Mouse (Mus musculus) hindbrain, embryonic 13.5 days (tissue): Measurements from ENCODE around the gene Apol6. TPM values are rescaled to one million over a fixed set of nuclear protein-coding genes. Genes with fewer than 3 reads are reported as not detected.

Source experiments
- ATAC-seq: fragments of 200-750 bp; cut with Nextera tagmentation; 2 replicates; pipeline ENCODE4 v1.8.0; 2017; ENCODE audit warnings: moderate TSS enrichment; ENCODE audit not compliant: low FRiP score
- H3K27ac ChIP-seq: fragments of 300-500 bp; sonication (generic); 2 replicates; pipeline ENCODE4 v1.5.1; 2015; ENCODE audit warnings: inconsistent platforms, mild to moderate bottlenecking, moderate library complexity
- H3K27me3 ChIP-seq: fragments of 300-500 bp; sonication (generic); 2 replicates; pipeline ENCODE4 v1.6.1; 2015; ENCODE audit warnings: mild to moderate bottlenecking, inconsistent platforms
- H3K36me3 ChIP-seq: fragments of 300-500 bp; sonication (generic); 2 replicates; pipeline ENCODE4 v1.6.1; 2015; ENCODE audit warnings: mild to moderate bottlenecking, inconsistent platforms
- H3K4me1 ChIP-seq: fragments of 300-500 bp; sonication (generic); replicated peaks from 2 replicates; pipeline ENCODE4 v1.6.1; 2015; ENCODE audit warnings: inconsistent platforms
- H3K4me2 ChIP-seq: fragments of 300-500 bp; sonication (generic); 2 replicates; pipeline ENCODE4 v1.6.1; 2015; ENCODE audit warnings: inconsistent platforms, mild to moderate bottlenecking, moderate library complexity
- H3K4me3 ChIP-seq: fragments of 300-500 bp; sonication (generic); 2 replicates; pipeline ENCODE4 v1.5.1; 2015; ENCODE audit warnings: mild to moderate bottlenecking, inconsistent platforms
- H3K9ac ChIP-seq: fragments of 300-500 bp; sonication (generic); 2 replicates; pipeline ENCODE4 v1.6.1; 2015; ENCODE audit warnings: mild to moderate bottlenecking, inconsistent platforms
- H3K9me3 ChIP-seq: fragments of 300-500 bp; sonication (generic); 2 replicates; pipeline ENCODE4 v1.6.1; 2016; ENCODE audit warnings: inconsistent platforms
- WGBS: fragments of 180-500 bp; shearing (Covaris S2); methylation state at CpG from one replicate; pipeline ENCODE4 v1.1.7; 2015; 5-methylcytosine and 5-hydroxymethylcytosine counted together
- polyA plus RNA-seq: library from polyadenylated mRNA; unstranded; fragments of >200 nt; fragmentation: Nextera tagmentation; extraction: Ambion mirVana; gene quantifications from 2 replicates; pipeline ENCODE4 v1.2.1, GENCODE M21; 2015

Gene Apol6
- polyA plus RNA-seq, 1 experiment from 2014 or later = not detected

DNA sequence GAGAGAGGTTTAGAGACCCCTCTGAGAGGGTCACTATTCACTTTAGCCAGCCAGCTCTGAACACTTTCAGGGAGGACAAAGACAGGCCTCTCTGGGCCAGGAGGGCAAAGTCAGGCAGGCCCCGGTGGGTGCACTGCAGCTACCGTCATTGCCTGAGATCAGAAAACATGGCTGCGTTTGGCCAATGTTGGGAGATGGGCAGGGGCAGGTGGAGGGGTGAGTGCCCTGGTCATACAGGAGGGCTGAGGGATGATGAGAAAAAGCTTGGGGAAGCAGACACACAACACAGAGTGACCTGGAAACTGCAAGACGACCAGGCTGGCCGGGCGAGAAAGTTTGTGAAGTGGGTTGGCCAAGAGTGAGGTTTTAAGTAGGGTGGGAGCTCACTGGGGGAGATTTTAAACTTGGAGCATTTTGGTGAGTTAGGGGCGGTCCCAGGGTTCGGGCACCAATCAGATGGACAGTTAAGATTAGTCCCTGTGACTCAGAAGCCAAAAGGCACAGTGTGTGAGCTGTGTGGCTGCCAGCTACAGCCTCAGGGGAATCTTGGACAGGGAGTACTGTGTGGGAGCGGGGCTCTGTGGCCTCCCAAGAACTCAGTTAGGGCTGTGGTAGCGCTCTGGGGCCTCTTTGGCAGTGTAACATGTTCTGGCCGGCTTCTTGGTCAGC lies 8.1 kb upstream of the Apol6 start:
- no peak for ATAC-seq

GRCm38 (mm10) chr15:77036989-77037277 lies 7.6 kb upstream of the Apol6 start:
- H3K9me3 ChIP-seq = no peaks in the 10 kb centered on the region
- peaks cover 29% of the 10 kb centered on the region for H3K4me1 ChIP-seq
- no peak for ATAC-seq
- whole genome bisulfite sequencing = 49% methylated on average over 2 of the region's 2 CpGs
- H3K4me2 ChIP-seq = no peak overlapping the region
- no peaks in the 10 kb centered on the region for H3K27me3 ChIP-seq
- peak overlapping the region; percentile 81 for H3K27ac ChIP-seq
- H3K4me3 ChIP-seq = no peak overlapping the region
- no peaks in the 10 kb centered on the region for H3K36me3 ChIP-seq
- H3K9ac ChIP-seq = peak overlapping the region; percentile 30; the same call in 1 of the 2 replicates

More for the DNA sequence above, 8.1 kb upstream of the Apol6 start:
- H3K36me3 ChIP-seq = no peaks in the 10 kb centered on the region
- H3K4me2 ChIP-seq = no peak overlapping the region
- no peaks in the 10 kb centered on the region for H3K27me3 ChIP-seq
- WGBS = 79% methylated on average over 11 of the region's 11 CpGs
- peak overlapping the region; percentile 30; the same call in 1 of the 2 replicates for H3K9ac ChIP-seq
- H3K9me3 ChIP-seq = no peaks in the 10 kb centered on the region
- peak overlapping the region; percentile 81 for H3K27ac ChIP-seq
- H3K4me1 ChIP-seq = peaks cover 29% of the 10 kb centered on the region
- H3K4me3 ChIP-seq = no peak overlapping the region

DNA sequence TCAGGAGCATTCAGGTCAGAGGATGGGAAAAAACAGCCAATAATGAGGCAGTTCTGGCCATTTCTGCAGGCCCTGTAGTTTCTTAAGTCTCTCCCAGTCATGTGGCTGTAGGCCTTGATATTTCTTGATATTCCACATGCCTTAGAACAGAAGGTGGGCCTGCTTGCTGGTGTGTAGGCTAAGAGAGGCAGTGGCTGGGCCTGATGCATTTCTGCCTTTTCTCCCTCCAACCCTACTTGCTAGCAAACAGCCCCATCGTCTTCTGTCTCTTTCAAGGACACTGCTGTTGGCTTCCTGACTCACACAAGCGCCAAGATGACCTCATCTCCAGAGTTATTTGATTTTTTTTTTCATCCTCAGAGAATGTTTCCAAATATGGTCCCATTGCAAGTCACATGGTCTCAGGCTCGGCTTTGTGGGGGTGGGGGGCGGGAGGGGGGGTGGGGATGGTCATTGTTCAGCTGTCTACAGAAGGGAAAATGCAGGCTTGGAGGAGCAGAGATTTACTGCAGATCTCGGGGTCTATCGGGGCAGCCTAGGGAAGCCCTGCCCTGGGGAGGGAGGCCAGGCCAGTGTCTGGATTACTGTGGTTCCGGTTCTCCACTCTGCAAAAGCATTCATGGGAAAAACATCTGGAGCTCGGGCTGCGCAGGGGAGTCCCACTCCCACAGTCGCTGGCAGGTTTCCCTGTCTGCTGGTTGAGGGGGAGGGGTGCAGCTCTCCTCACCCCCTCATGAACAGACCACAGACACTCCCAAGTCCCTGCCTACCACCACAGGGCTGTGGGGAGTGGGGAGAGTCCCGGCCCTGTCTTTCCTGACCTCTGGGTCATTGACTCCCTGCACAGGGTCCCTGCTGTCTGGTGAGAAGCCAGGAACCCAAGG lies 7.0 kb upstream of the Apol6 start:
- no peak overlapping the region for H3K4me3 ChIP-seq
- no peaks in the 10 kb centered on the region for H3K9me3 ChIP-seq
- H3K4me2 ChIP-seq = no peak overlapping the region
- peak overlapping the region; percentile 53; the same call in 1 of the 2 replicates for H3K9ac ChIP-seq
- no peak for ATAC-seq
- peak overlapping the region; percentile 81 for H3K27ac ChIP-seq
- no peaks in the 10 kb centered on the region for H3K27me3 ChIP-seq
- no peaks in the 10 kb centered on the region for H3K36me3 ChIP-seq
- peaks cover 29% of the 10 kb centered on the region for H3K4me1 ChIP-seq
- 39% methylated on average over 11 of the region's 11 CpGs for WGBS

GRCm38 (mm10) chr15:77039211-77039700 lies 5.3 kb upstream of the Apol6 start:
- Histone ChIP-seq H3K4me2 (no peak overlapping the region), H3K4me1 (peaks cover 29% of the 10 kb centered on the region), H3K36me3 (no peaks in the 10 kb centered on the region), H3K4me3 (no peak overlapping the region), H3K9ac (no peak overlapping the region), H3K27me3 (no peaks in the 10 kb centered on the region), H3K9me3 (no peaks in the 10 kb centered on the region), H3K27ac (no peak overlapping the region)
- 77% methylated on average over 9 of the region's 9 CpGs for WGBS
- ATAC-seq = no peak

DNA sequence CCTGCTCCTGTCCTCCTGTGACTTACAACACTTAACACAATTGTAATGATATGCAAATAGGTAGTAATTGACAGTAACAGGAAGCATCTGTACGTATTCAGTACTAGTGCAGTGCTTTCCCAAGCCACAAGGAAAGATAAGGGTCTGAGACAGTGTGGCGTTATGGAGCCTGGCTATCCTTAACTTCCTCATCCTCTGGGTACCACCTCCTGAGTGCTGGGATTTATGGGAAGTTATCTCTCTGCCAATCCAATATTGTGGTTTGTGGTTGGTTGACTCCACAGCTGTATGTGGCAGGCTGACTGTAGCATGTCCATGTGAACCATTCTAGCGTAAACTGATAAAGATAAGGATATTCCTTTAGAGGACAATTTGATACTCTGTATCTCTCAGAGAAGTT lies 3.7 kb upstream of the Apol6 start:
- no peaks in the 10 kb centered on the region for H3K27me3 ChIP-seq
- H3K36me3 ChIP-seq = no peaks in the 10 kb centered on the region
- H3K4me3 ChIP-seq = no peak overlapping the region
- H3K27ac ChIP-seq = no peak overlapping the region
- no peak for ATAC-seq
- no peaks in the 10 kb centered on the region for H3K9me3 ChIP-seq
- peaks cover 29% of the 10 kb centered on the region for H3K4me1 ChIP-seq
- WGBS = 71% methylated on average over 3 of the region's 3 CpGs
- no peak overlapping the region for H3K9ac ChIP-seq
- no peak overlapping the region for H3K4me2 ChIP-seq

GRCm38 (mm10) chr15:77045609-77046008 lies 1.1 kb downstream of the Apol6 start:
- H3K4me2 ChIP-seq = no peak overlapping the region
- H3K4me1 ChIP-seq = peaks cover 2% of the 10 kb centered on the region; the same call in 1 of the 2 replicates
- H3K36me3 ChIP-seq = no peaks in the 10 kb centered on the region
- no peaks in the 10 kb centered on the region for H3K27me3 ChIP-seq
- no peak overlapping the region for H3K27ac ChIP-seq
- ATAC-seq = no peak
- WGBS = 89% methylated on average over 10 of the region's 10 CpGs
- no peaks in the 10 kb centered on the region for H3K9me3 ChIP-seq
- no peak overlapping the region for H3K4me3 ChIP-seq
- no peak overlapping the region for H3K9ac ChIP-seq

GRCm38 (mm10) chr15:77050570-77050969 lies 6.0 kb downstream of the Apol6 start, which contains the start of gene Mb:
Mb (minus strand) TSS chr15:77050670.
- 89% methylated on average over 10 of the region's 10 CpGs for WGBS
- Histone ChIP-seq H3K27me3 (no peaks in the 10 kb centered on the region), H3K27ac (no peak within 1 kb of the TSS), H3K9ac (no peak within 1 kb of the TSS), H3K4me3 (no peak within 1 kb of the TSS), H3K4me1 (peaks cover 7% of the 10 kb centered on the region; the same call in 1 of the 2 replicates), H3K4me2 (no peak within 1 kb of the TSS), H3K9me3 (no peaks in the 10 kb centered on the region), H3K36me3 (no peaks in the 10 kb centered on the region)
- no peak for ATAC-seq

DNA sequence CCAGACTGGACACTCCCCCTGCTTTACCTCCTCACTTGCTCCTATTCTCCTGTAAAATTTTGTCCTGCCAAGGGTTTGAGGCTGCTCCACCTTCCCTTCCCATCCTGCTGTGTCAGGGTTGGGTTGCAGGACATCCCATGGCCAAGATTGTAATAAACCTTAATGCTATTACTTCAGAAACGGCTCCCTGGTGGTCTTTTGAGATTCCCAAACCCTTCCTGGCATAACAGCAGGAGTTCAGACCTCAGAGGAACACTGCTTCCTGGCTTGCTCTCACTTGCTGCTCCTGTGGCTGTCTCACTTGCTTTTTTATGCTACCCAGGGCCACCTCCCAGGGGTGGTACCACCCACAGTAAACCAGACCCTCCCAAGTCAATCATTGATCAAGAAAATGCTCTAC lies 7.6 kb downstream of the Apol6 start:
- 30% methylated on average over 1 of the region's 1 CpGs for WGBS

GRCm38 (mm10) chr15:77053021-77053420 lies 8.5 kb downstream of the Apol6 start:
- ATAC-seq = no peak
- H3K4me2 ChIP-seq = no peak overlapping the region
- peaks cover 22% of the 10 kb centered on the region for H3K4me1 ChIP-seq
- no peak overlapping the region for H3K4me3 ChIP-seq
- no peaks in the 10 kb centered on the region for H3K9me3 ChIP-seq
- 88% methylated on average over 1 of the region's 1 CpGs for WGBS
- no peaks in the 10 kb centered on the region for H3K27me3 ChIP-seq
- no peak overlapping the region for H3K27ac ChIP-seq
- H3K36me3 ChIP-seq = no peaks in the 10 kb centered on the region
- no peak overlapping the region for H3K9ac ChIP-seq

More for the DNA sequence above, 7.6 kb downstream of the Apol6 start:
- H3K4me2 ChIP-seq = no peak overlapping the region
- no peaks in the 10 kb centered on the region for H3K36me3 ChIP-seq
- no peak overlapping the region for H3K9ac ChIP-seq
- H3K4me1 ChIP-seq = peaks cover 22% of the 10 kb centered on the region
- no peak overlapping the region for H3K4me3 ChIP-seq
- H3K27ac ChIP-seq = no peak overlapping the region
- ATAC-seq = no peak
- H3K9me3 ChIP-seq = no peaks in the 10 kb centered on the region
- H3K27me3 ChIP-seq = no peaks in the 10 kb centered on the region

DNA sequence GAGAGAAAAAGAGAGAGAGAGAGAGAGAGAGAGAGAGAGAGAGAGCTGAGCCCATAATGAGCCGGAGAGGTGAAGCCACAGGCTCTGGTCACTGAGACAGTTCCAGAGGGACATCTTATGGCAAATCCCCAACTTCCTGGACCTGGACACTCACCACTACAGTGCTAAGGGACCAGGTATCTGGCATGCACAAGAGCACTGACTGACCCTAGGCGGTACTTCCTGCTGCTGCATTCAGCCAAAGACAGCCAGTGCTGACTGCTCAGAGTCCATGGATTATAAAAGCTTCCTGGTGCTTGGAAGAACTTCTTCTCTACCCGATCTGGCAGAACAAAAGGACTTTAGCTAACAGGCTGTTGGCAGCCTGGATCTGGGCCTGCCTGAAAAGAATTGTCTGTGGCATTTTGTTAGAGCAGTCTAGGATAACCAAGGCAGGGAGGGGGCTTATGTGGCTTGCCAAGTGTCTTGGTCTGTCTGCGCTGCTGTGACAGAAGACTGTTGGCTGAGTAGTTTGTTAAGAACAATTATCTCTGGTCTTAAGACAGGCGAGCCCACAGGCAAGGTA lies 10.2 kb downstream of the Apol6 start:
- Histone ChIP-seq H3K4me3 (no peak overlapping the region), H3K9me3 (no peaks in the 10 kb centered on the region), H3K27ac (no peak overlapping the region), H3K36me3 (no peaks in the 10 kb centered on the region), H3K4me1 (peaks cover 22% of the 10 kb centered on the region), H3K27me3 (no peaks in the 10 kb centered on the region), H3K4me2 (no peak overlapping the region), H3K9ac (no peak overlapping the region)
- ATAC-seq = no peak
- 59% methylated on average over 5 of the region's 5 CpGs for WGBS

GRCm38 (mm10) chr15:77056001-77056790 lies 11.7 kb downstream of the Apol6 start:
- Histone ChIP-seq H3K9ac (no peak overlapping the region; the same call in 1 of the 2 replicates), H3K4me1 (peaks cover 22% of the 10 kb centered on the region), H3K27me3 (no peaks in the 10 kb centered on the region), H3K4me2 (no peak overlapping the region), H3K36me3 (no peaks in the 10 kb centered on the region), H3K27ac (0 out of 2 replicates have a peak overlapping the region, but pooled peaks have one; percentile 30), H3K9me3 (no peaks in the 10 kb centered on the region), H3K4me3 (no peak overlapping the region)
- 20% methylated on average over 6 of the region's 6 CpGs for WGBS
- ATAC-seq = no peak

DNA sequence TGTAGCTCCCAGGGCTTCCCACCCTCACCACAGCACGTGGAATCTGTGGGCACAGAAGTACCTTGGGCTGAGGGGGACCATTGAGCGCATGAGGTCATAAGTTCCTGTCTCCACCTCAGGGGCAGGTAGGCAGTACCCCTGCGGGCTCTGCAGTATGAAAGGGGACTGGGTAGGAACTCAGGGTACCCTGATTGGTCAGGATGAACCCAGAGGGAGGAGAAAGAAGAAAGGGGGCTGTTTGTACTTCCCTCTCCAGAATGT lies 12.2 kb downstream of the Apol6 start:
- WGBS = 57% methylated on average over 3 of the region's 3 CpGs

More for the DNA sequence above, 12.2 kb downstream of the Apol6 start:
- no peaks in the 10 kb centered on the region for H3K36me3 ChIP-seq
- no peak overlapping the region for H3K27ac ChIP-seq
- H3K9ac ChIP-seq = no peak overlapping the region
- H3K4me2 ChIP-seq = no peak overlapping the region
- H3K27me3 ChIP-seq = no peaks in the 10 kb centered on the region
- no peak for ATAC-seq
- no peaks in the 10 kb centered on the region for H3K9me3 ChIP-seq
- no peak overlapping the region for H3K4me3 ChIP-seq
- peaks cover 22% of the 10 kb centered on the region for H3K4me1 ChIP-seq
